Mouse (Mus musculus): ENCODE data around the gene Pcca.
"Not testable (repeated sequence)": the region's sequence is repeated elsewhere in the genome, so short reads cannot be mapped to it uniquely, and the experiment has no call there.

Gene Pcca

GRCm38 (mm10) chr14:122560893-122561452, 26.8 kb downstream of the Pcca start:
- DNase-seq (ENCODE audit: low spot score in 2 of 2): not testable (repeated sequence)

GRCm38 (mm10) chr14:122570862-122571261, 36.7 kb downstream of the Pcca start:
- no peak for DNase-seq (ENCODE audit: low spot score in 2 of 2)

- DNase-seq (ENCODE audit: low spot score in 2 of 2): no peak
These were observed 40.1 kb downstream of the Pcca start for GRCm38 (mm10) chr14:122574064-122574751.

GRCm38 (mm10) chr14:122577816-122578215, 43.7 kb downstream of the Pcca start:
- no peak for DNase-seq (ENCODE audit: low spot score in 2 of 2)

GRCm38 (mm10) chr14:122582057-122582456, 47.9 kb downstream of the Pcca start:
- DNase-seq (ENCODE audit: low spot score in 2 of 2): no peak

- no peak for DNase-seq (ENCODE audit: low spot score in 2 of 2)
These were observed 48.5 kb downstream of the Pcca start for GRCm38 (mm10) chr14:122582491-122583077.

GRCm38 (mm10) chr14:122584087-122584486, 50.0 kb downstream of the Pcca start:
- DNase-seq (ENCODE audit: low spot score in 2 of 2): not testable (repeated sequence)

- no peak for DNase-seq (ENCODE audit: low spot score in 2 of 2)
These were observed 52.8 kb downstream of the Pcca start for GRCm38 (mm10) chr14:122586942-122587341.

GRCm38 (mm10) chr14:122597534-122597933, 63.4 kb downstream of the Pcca start:
- DNase-seq (ENCODE audit: low spot score in 2 of 2): no peak

GRCm38 (mm10) chr14:122598802-122599201, 64.7 kb downstream of the Pcca start:
- DNase-seq (ENCODE audit: low spot score in 2 of 2): no peak

GRCm38 (mm10) chr14:122599839-122600238, 65.7 kb downstream of the Pcca start:
- no peak for DNase-seq (ENCODE audit: low spot score in 2 of 2)

- no peak for DNase-seq (ENCODE audit: low spot score in 2 of 2)
These were observed 68.6 kb downstream of the Pcca start for GRCm38 (mm10) chr14:122602701-122603100.

- no peak for DNase-seq (ENCODE audit: low spot score in 2 of 2)
These were observed 72.4 kb downstream of the Pcca start for GRCm38 (mm10) chr14:122606499-122606898.

GRCm38 (mm10) chr14:122607456-122607855, 73.3 kb downstream of the Pcca start:
- no peak for DNase-seq (ENCODE audit: low spot score in 2 of 2)

GRCm38 (mm10) chr14:122608323-122608722, 74.2 kb downstream of the Pcca start:
- no peak for DNase-seq (ENCODE audit: low spot score in 2 of 2)

- no peak for DNase-seq (ENCODE audit: low spot score in 2 of 2)
These were observed 76.9 kb downstream of the Pcca start for GRCm38 (mm10) chr14:122611035-122611434.

GRCm38 (mm10) chr14:122612317-122612716, 78.2 kb downstream of the Pcca start:
- DNase-seq (ENCODE audit: low spot score in 2 of 2): no peak

GRCm38 (mm10) chr14:122617656-122618055, 83.5 kb downstream of the Pcca start:
- no peak for DNase-seq (ENCODE audit: low spot score in 2 of 2)

- DNase-seq (ENCODE audit: low spot score in 2 of 2): no peak
These were observed 99.3 kb downstream of the Pcca start for GRCm38 (mm10) chr14:122633416-122633815.

GRCm38 (mm10) chr14:122636601-122637000, 102.5 kb downstream of the Pcca start:
- DNase-seq (ENCODE audit: low spot score in 2 of 2): no peak

- DNase-seq (ENCODE audit: low spot score in 2 of 2): no peak
These were observed 103.9 kb downstream of the Pcca start for GRCm38 (mm10) chr14:122637798-122638555.

- no peak for DNase-seq (ENCODE audit: low spot score in 2 of 2)
These were observed 105.1 kb downstream of the Pcca start for GRCm38 (mm10) chr14:122639168-122639720.
